Mouse (Mus musculus) Muller cell, postnatal 12 days (primary cell): ENCODE data around the gene Olfr1306.

Source experiments
- DNase-seq: peaks from one replicate; pipeline ENCODE4 v3.0.0-alpha.2; 2015; ENCODE audit errors: inconsistent ontology term

Gene Olfr1306

GRCm38 (mm10) chr2:111916171-111916570 lies at the start of gene Olfr1306:
Gene Olfr1306, minus strand, starts transcription at chr2:111916271.
- no peak for DNase-seq

GRCm38 (mm10) chr2:111964844-111965243 lies 48.8 kb upstream of the Olfr1306 start, which contains the start of gene Olfr1308:
Gene Olfr1308, minus strand, starts transcription at chr2:111964944.
- no peak for DNase-seq

GRCm38 (mm10) chr2:111949340-111949739 lies 33.3 kb upstream of the Olfr1306 start, which contains the start of gene Olfr1307:
Gene Olfr1307, minus strand, starts transcription at chr2:111949440.
- no peak for DNase-seq

GRCm38 (mm10) chr2:111877049-111877448 lies 39.0 kb downstream of the Olfr1306 start, which contains the start of gene Olfr1305:
Gene Olfr1305, minus strand, starts transcription at chr2:111877149.
- DNase-seq = no peak
